Mouse (Mus musculus) intestine, embryonic 15.5 days (tissue): ENCODE measurements around the gene Acbd3. TPM values are rescaled to one million over a fixed set of nuclear protein-coding genes. Genes with fewer than 3 reads are reported as not detected.

Experiments
- ATAC-seq: fragments of 200-750 bp; cut with Nextera tagmentation; 2 replicates; pipeline ENCODE4 v1.8.0; 2017; ENCODE audit warnings: moderate TSS enrichment, moderate library complexity
- H3K27ac ChIP-seq: fragments of 300-500 bp; sonication (generic); 2 replicates; pipeline ENCODE4 v1.5.1; 2015; ENCODE audit warnings: mild to moderate bottlenecking, inconsistent platforms
- H3K27me3 ChIP-seq: fragments of 300-500 bp; sonication (generic); replicated peaks from 2 replicates; pipeline ENCODE4 v1.6.1; 2015; ENCODE audit warnings: inconsistent platforms
- H3K36me3 ChIP-seq: fragments of 300-500 bp; sonication (generic); 2 replicates; pipeline ENCODE4 v1.6.1; 2015; ENCODE audit warnings: inconsistent platforms
- H3K4me1 ChIP-seq: fragments of 300-500 bp; sonication (generic); replicated peaks from 2 replicates; pipeline ENCODE4 v1.6.1; 2015; ENCODE audit warnings: inconsistent platforms
- H3K4me2 ChIP-seq: fragments of 300-500 bp; sonication (generic); replicated peaks from 2 replicates; pipeline ENCODE4 v1.6.1; 2015; ENCODE audit warnings: mild to moderate bottlenecking, inconsistent platforms
- H3K4me3 ChIP-seq: fragments of 300-500 bp; sonication (generic); replicated peaks from 2 replicates; pipeline ENCODE4 v1.5.1; 2015; ENCODE audit warnings: inconsistent platforms
- H3K9ac ChIP-seq: fragments of 300-500 bp; sonication (generic); 2 replicates; pipeline ENCODE4 v1.6.1; 2015; ENCODE audit warnings: inconsistent platforms
- H3K9me3 ChIP-seq: fragments of 300-500 bp; sonication (generic); 2 replicates; pipeline ENCODE4 v1.6.1; 2016; ENCODE audit warnings: inconsistent platforms
- WGBS: fragments of 180-500 bp; shearing (Covaris S2); methylation state at CpG from one replicate; pipeline ENCODE4 v1.1.7; 2015; 5-methylcytosine and 5-hydroxymethylcytosine counted together
- polyA plus RNA-seq: library from polyadenylated mRNA; unstranded; fragments of >200 nt; fragmentation: Nextera tagmentation; extraction: Ambion mirVana; gene quantifications from 2 replicates; pipeline ENCODE4 v1.2.1, GENCODE M21; 2015

Acbd3 gene
- polyA plus RNA-seq, 1 experiment from 2014 or later: 18.8 TPM

DNA sequence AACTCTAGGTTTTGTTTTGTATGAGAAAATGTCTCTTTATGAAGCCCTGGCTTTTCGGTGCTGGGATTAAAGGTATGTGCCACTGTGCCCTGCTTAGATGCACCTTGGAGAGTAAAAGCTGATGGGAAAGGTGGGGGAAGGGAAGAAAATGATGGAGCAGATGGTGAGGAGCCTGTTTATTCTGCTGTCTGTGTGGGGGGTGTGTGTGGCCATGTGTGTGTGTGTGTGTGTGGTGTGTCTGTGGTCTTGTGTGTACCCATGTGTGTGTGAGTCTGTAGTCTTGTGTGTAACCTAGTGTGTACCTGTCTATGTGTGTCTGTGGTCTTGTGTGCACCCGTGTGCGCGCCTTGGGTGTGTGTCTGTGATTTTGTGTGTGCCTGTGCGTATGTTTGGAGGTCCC, 72.8 kb downstream of the Acbd3 start:
- no peak for ATAC-seq
- no peak overlapping the region for H3K4me3 ChIP-seq
- H3K4me1 ChIP-seq: peaks cover 8% of the 10 kb centered on the region
- 94% methylated on average over 5 of the region's 5 CpGs for WGBS
- H3K9ac ChIP-seq: no peak overlapping the region
- no peak overlapping the region for H3K27ac ChIP-seq
- H3K36me3 ChIP-seq: peaks cover 7% of the 10 kb centered on the region; the same call in 1 of the 2 replicates
- no peaks in the 10 kb centered on the region for H3K27me3 ChIP-seq
- no peaks in the 10 kb centered on the region for H3K9me3 ChIP-seq
- no peak overlapping the region for H3K4me2 ChIP-seq

DNA sequence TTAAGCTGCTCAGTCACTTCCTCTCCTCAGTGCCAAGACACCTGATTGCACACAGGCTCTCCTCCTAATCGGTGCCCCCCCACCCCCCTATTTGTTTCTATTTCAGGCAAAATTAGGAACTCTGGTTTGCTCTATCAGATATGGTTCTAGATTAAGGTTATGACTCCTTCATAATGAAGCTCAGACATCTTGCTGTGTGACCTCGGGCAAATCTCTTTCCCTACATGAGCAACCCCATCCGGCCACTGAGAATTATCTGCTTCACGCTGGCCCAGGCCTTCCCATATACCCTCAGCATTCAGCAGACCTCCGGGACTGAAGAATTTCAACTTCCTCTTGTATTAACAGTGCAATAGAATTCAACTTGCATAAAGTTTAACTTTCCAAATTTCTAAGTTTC, 73.4 kb downstream of the Acbd3 start:
- Histone ChIP-seq H3K36me3 (peaks cover 13% of the 10 kb centered on the region), H3K27me3 (no peaks in the 10 kb centered on the region), H3K4me2 (no peak overlapping the region), H3K9ac (no peak overlapping the region), H3K27ac (no peak overlapping the region), H3K4me3 (no peak overlapping the region), H3K4me1 (peaks cover 2% of the 10 kb centered on the region), H3K9me3 (no peaks in the 10 kb centered on the region)
- no peak for ATAC-seq
- 85% methylated on average over 5 of the region's 5 CpGs for WGBS

DNA sequence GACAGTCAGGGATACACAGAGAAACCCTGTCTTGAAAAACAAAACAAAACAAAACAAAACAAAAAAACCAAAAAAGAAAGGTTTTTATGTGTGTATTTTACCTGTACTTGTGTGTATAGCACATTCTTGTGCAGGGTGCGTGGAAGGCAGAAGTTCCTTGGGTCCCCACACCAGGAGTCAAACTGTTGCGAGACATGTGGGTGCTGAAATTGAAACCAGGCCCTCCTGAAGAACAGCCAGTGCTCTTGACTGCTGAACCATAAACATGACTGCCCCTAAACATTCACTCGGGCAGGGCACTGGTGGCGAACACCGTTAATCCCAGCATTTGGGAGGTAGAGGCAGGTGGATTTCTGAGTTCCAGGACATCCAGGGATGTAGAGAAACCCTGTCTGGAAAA, 74.2 kb downstream of the Acbd3 start:
- Histone ChIP-seq H3K4me3 (no peak overlapping the region), H3K27ac (no peak overlapping the region), H3K4me1 (no peaks in the 10 kb centered on the region), H3K36me3 (peaks cover 19% of the 10 kb centered on the region), H3K4me2 (no peak overlapping the region), H3K9me3 (no peaks in the 10 kb centered on the region), H3K27me3 (no peaks in the 10 kb centered on the region), H3K9ac (no peak overlapping the region)
- WGBS: 92% methylated on average over 5 of the region's 5 CpGs
- ATAC-seq: no peak

DNA sequence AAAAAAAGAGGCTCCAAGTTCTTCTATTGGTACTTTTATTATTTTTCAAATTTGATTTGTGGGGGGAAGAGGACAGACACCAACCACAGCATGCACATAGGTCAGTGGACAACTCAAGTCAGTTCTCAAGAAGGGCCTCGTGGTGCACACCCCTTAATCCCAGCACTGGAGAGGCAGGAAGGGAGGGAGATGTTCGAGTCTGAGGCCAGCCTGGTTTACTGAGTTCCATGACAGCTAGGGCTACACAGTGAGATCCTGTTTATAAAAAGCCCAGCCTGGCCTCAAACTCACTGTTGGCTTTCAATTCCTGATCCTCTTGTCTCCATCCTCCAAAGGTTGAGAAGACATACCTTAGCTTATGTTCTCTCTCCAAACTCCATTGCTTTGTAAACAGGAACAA, 75.0 kb downstream of the Acbd3 start:
- no peak overlapping the region for H3K27ac ChIP-seq

DNA sequence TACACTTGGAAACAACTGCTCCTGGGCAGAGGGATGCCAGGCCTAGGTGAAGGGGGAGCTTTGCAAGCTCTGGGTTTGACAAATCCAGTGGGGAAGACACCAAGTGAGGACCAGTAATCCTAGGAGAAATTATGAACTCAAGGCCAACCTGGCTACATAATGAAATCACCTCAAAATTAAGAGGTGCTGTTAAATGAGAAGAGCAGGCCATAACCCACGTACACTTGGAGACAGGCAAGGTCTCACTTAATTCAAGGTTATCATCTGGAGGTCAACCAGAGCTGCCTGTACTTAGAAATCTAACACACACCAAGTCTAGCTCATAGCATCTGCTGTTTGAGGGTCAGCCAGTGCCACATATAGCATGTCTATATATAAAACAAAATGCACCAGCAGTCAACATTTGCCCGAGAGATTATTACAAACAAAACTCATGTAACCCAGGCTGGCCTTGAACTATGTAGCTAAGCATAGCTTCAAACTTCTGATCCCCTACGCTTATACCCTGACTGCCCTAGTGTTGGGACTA, 75.7 kb downstream of the Acbd3 start:
- Histone ChIP-seq H3K4me3 (no peak overlapping the region), H3K4me1 (no peaks in the 10 kb centered on the region), H3K4me2 (no peak overlapping the region), H3K27me3 (no peaks in the 10 kb centered on the region), H3K27ac (no peak overlapping the region), H3K36me3 (peaks cover 31% of the 10 kb centered on the region), H3K9ac (no peak overlapping the region), H3K9me3 (no peaks in the 10 kb centered on the region)
- ATAC-seq: no peak
- 77% methylated on average over 3 of the region's 3 CpGs for WGBS

More for the DNA sequence above, 75.0 kb downstream of the Acbd3 start:
- ATAC-seq: peak; percentile 29; the same call in 1 of the 2 replicates
- Histone ChIP-seq H3K27me3 (no peaks in the 10 kb centered on the region), H3K9ac (no peak overlapping the region), H3K36me3 (peaks cover 24% of the 10 kb centered on the region), H3K9me3 (no peaks in the 10 kb centered on the region), H3K4me2 (no peak overlapping the region), H3K4me3 (no peak overlapping the region), H3K4me1 (no peaks in the 10 kb centered on the region)
- WGBS: 64% methylated on average over 2 of the region's 2 CpGs

Other genes starting within 250 kb of the Acbd3 start
- gene Stum, start 242.5 kb upstream of the Acbd3 start, polyA plus RNA-seq: 1.4 and 1.6 TPM in 2 replicates
- 109 TPM in 2 replicates for gene Parp1, start 157.1 kb upstream of the Acbd3 start, polyA plus RNA-seq
- gene Lin9, start 84.9 kb upstream of the Acbd3 start, polyA plus RNA-seq: 14.4 and 15.9 TPM in 2 replicates
- 0.19 and 0.24 TPM in 2 replicates for gene Mixl1, start 29.0 kb upstream of the Acbd3 start, polyA plus RNA-seq
- 1,771 and 1,977 TPM in 2 replicates for gene H3f3a, start 87.9 kb downstream of the Acbd3 start, polyA plus RNA-seq
- 31.5 and 31.7 TPM in 2 replicates for gene Sde2, start 125.1 kb downstream of the Acbd3 start, polyA plus RNA-seq
- 0.05 and 0.09 TPM in 2 replicates for gene Lefty2, start 167.1 kb downstream of the Acbd3 start, polyA plus RNA-seq
- 71.4 and 82.4 TPM in 2 replicates for gene Pycr2, start 178.2 kb downstream of the Acbd3 start, polyA plus RNA-seq
- 2.2 and 2.4 TPM in 2 replicates for gene Lefty1, start 209.0 kb downstream of the Acbd3 start, polyA plus RNA-seq
- gene Tmem63a, start 216.3 kb downstream of the Acbd3 start, polyA plus RNA-seq: 15.0 and 15.8 TPM in 2 replicates